Mouse (Mus musculus) left cerebral cortex, postnatal 36 days (tissue): Measurements from ENCODE around the gene Slc7a7. TPM values are rescaled to one million over a fixed set of nuclear protein-coding genes. Genes with fewer than 3 reads are reported as not detected.
"Not testable (repeated sequence)": the region's sequence is repeated elsewhere in the genome, so short reads cannot be mapped to it uniquely, and the experiment has no call there.

Experiments
- DNase-seq, 2 experiments: peaks; one replicate each; pipeline ENCODE4 v3.0.0; 2021 to 2022; ENCODE audit warnings: low spot score in 2 of 2, mixed read lengths in 1 of 2
- intact Hi-C: fragments of 180-260 bp; cut with DNase I; formaldehyde crosslinking; loops from one replicate; pipeline ENCODE4 v1.15.1; 2025
- total RNA-seq, 2 experiments: library from RNA; stranded (reverse); gene quantifications; 2 replicates each; pipeline ENCODE4 v1.2.3; 2021

Gene Slc7a7
- total RNA-seq, 2 experiments from 2014 or later, result 1.9 TPM

DNA sequence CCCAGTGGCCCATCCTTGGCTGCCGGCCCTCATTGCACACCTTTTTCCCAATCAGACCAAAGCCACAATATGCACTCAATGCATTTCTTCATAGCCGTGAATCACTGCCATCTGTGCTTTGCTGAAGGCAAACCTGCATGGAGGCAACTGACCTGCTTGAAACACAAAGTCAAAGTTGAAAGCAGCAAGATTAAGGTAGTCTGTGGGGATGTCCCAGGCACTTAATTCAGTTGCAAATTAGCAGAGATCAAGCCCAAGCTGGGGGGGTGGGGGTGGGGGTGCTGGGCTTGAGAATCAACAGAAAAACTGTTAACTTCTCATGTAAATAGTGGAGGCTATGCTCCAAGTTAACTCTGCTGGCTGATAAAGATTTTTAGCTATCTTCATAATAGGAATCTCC is 75.8 kb downstream of the Slc7a7 start:
- DNase-seq, intact Hi-C loops: not testable (repeated sequence)

DNA sequence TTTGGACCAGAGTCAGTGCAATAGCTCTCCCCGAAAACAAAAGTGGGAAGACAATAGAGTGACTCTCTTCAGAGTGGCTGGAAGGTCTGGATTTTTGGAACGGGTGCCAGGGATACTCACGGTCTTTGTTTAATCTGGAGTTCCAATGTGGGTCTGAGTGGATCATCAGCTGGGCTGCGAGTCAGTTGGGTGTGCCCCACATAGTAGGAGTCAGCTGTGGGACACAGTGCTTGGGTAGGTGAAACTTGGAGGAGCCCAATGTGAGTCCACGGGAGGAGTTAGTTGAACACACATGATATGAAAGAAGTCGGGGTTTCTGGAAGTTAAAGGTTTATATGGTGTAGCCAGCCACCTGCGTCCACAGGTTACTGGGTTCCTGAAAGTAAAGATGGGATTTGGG is 76.7 kb downstream of the Slc7a7 start:
- intact Hi-C loops, result no loop called here

DNA sequence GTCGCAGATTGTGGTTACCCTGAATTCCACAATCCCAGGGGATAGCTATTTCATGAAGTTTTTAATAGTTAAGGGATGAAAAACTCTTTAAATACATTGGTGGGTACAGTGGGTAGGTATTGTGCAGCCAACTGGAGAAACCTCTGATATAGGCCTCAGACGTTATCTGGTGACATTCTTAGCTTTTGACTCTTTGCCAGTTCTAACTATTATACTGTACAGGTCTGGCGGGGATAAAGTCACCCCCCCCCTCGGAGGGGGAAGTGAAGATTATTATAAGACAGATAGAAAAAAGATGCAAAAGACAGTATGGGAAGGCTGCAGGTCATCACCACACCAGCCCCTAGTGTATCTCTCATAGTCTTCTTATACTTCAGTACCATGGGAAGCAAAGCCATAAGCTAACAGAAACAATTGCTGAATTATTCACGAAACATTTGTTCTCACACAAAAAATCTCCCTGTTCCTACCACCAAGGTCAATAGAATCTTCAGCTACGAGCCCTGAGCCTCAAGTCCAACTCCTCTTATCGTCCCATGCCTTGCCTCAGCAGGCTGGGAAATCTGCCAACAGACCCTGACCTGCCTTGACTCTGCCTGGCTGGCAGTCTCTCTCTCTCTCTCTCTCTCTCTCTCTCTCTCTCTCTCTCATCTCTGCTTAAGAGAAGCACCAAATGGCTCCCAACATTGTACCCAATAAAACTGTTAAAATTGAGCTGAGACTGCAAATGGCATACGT is 84.0 kb downstream of the Slc7a7 start:
- no peak for DNase-seq
- intact Hi-C loops, result no loop called here

More for the DNA sequence above, 76.7 kb downstream of the Slc7a7 start:
- DNase-seq, result no peak

DNA sequence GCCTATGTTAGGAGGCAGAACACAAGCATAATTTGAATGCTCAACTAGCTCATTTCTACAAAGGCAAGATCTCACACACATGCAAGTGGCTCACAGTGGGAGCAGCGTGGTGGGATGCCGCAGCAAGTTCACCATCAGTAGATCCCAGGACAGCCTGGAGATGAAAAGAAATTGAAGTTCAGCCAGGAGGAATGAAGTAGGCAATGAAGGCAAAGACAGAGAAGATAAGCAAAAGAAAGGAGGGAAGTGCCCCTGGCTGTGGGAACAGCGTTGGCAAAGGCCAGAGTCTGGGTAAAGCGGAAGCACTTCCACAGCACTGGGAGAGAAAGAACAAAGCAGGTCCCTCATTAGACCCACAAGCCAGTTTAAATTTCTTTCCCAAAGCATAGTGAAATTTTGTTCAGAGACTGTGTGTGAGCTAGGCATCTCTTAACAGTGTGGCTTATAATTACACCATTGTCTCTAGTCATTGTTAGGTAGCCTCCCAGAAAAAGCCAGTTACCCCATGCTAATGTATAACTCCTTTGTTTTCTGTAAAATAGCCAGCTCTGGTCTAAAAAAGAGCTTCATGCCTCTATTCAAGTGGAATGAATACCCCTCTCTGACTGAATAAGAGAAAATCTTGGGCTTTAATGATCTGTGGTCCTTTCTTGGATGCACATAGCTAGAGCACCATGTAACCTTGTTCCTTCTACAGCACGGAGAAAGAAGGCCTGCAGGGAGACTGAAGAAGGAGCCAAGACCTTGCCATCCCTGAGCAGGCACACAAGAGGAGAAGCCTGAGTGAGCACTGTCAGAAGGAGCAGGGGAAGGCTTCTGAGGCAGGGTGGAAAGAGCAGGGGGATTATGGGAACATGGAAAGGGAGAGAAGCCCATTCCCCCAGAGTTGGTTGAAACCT is 85.2 kb downstream of the Slc7a7 start:
- no peak for DNase-seq
- intact Hi-C loops, result no loop called here

DNA sequence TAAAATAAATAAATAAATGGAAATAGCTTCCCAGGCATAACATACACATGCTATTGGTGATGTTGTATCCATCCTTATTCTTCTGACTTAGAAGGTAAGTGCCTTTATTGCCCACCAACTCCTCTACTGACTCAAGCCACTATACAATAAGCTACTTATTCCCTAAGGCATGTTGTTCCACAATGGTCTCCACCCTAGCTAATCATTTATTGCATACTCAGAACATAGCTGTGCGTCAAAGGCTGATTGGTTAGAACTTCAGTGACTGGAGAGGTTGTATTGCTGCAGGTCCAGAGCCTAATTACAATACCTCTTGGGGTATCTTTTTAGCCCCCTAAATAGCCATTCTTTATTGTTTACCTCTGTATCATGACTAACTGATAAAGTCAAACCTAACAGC is 86.4 kb downstream of the Slc7a7 start:
- intact Hi-C loops, result no loop called here

DNA sequence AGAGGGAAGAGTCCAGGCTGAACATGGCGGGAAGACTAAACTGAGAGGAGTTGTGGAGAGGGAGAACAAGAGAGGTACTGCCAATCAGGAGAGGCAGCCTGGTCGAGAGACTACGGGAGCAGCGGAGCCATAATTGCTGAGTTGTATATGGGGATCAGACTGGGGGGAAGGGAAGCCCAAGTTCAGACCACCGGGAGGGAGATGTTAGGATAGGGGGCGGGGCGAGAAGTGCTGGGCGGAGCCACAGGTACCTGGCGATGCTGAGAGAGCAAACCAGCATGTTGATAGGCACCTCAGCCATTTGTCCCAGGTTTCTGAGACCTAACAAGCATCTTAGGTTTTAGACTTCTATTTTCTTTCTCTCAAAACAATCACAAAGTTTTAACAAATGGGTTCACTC is 88.4 kb downstream of the Slc7a7 start:
- no peak for DNase-seq
- intact Hi-C loops, result no loop called here

More for the DNA sequence above, 86.4 kb downstream of the Slc7a7 start:
- no peak for DNase-seq

DNA sequence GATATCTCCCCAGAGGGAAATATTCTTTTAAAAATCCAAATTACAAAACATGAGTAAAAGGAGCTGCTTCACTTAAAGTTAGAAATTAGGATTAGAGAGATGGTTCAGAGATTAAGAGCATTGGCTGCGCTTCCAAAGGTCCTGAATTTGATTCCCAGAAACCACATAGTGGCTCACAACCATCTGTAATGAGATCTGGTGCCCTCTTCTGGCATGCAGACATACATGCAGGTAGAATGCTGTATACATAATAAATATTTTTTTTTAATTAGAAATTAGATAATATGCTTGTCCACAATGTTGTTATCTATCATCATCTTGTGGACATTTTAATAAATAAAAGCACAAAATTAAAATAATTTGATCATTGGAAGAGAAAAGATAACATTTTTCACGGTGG is 89.0 kb downstream of the Slc7a7 start:
- intact Hi-C loops, result no loop called here
- DNase-seq, result no peak

DNA sequence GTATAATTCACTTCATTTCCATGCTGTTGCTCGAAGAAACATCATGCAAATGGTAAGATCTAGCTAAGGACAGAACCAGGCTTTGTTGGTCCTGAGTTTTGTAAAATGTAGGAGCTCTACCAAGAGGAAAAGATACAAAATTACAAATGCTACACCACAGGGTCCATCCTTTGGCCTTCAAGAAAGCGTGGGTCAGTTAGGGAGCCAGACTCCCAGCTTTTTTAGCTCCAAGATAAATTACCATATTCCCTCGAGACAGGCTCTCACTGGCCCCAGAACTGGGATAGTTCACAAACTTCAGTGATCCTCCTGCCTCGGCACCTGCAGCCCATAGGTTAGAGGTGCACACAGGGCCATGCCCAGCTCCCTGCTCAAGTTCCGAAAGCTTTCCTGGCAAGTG is 93.1 kb downstream of the Slc7a7 start:
- DNase-seq, result no peak
- intact Hi-C loops, result no loop called here

DNA sequence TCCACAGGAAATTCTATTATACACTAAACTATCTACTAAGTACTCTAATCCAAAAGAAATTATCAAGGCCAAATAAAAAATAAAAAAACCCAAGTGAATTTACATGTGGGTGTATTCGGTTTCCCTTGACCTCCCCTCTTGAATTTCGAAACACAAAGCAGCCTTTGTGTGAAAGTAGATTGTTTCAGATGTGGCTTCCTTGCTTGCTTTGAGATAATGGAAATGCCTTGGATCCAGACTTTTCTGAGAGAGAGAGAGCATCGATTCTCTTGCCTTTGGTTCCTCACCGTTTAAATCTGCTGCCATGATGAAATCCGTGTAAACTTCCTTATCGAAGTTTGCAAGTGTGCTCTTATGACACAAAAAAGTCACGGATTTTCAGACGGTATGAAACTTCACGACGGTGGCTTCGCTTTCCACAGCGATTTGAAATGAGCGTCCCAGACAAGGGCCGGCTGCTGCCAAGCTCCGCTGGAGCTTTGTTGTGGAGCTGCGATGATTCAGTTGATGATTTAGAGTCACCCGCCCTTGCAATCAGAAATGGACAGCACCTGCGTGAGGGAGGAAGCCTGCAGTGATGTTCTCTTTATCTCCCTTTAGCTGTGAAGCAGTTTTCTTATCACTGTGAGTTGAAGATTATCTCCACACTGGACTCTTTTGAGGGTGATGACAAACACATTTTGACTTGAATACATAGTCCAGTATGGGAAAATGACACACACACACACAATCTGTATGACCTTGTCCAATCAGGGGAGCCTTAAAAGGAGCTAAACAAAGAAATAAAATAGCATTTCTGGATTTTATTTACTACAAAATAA is 95.8 kb downstream of the Slc7a7 start:
- DNase-seq, result no peak
- intact Hi-C loops, result no loop called here

Other genes with a start within 250 kb of the Slc7a7 start
- 100 to 1,000 TPM; 114 to 126 TPM for gene Dad1, start 163.7 kb downstream of the Slc7a7 start, total RNA-seq
- 10 to 100 TPM; 45.9 to 53.4 TPM for gene Abhd4, start 163.6 kb downstream of the Slc7a7 start, total RNA-seq
- gene Olfr49, start 132.8 kb downstream of the Slc7a7 start, total RNA-seq, result not detected
- 10 to 100 TPM; 52.2 to 52.3 TPM for gene Oxa1l, start 56.9 kb downstream of the Slc7a7 start, total RNA-seq
- gene Mrpl52, start 9.1 kb upstream of the Slc7a7 start, total RNA-seq, result 10 to 100 TPM; 84.6 to 88.0 TPM
- gene Mmp14, start 13.8 kb upstream of the Slc7a7 start, total RNA-seq, result 10 to 100 TPM in 1 of 2 experiments, 1 to 10 TPM in 1; 7.2 to 10.8 TPM
- 10 to 100 TPM; 24.1 to 24.4 TPM for gene Lrp10, start 46.4 kb upstream of the Slc7a7 start, total RNA-seq
- gene Rem2, start 58.3 kb upstream of the Slc7a7 start, total RNA-seq, result 1 to 10 TPM; 7.0 to 7.7 TPM
- 10 to 100 TPM; 47.7 to 58.0 TPM for gene Prmt5, start 99.7 kb upstream of the Slc7a7 start, total RNA-seq
- 1 to 10 TPM; 1.6 to 4.7 TPM for gene Haus4, start 136.8 kb upstream of the Slc7a7 start, total RNA-seq
- 1 to 10 TPM; 1.5 to 2.0 TPM for gene Ajuba, start 159.8 kb upstream of the Slc7a7 start, total RNA-seq
- gene 4931414P19Rik, start 188.2 kb upstream of the Slc7a7 start, total RNA-seq, result 1 to 10 TPM; 6.6 to 8.4 TPM
- gene Psmb5, start 200.2 kb upstream of the Slc7a7 start, total RNA-seq, result 100 to 1,000 TPM; 164 to 176 TPM
- gene Psmb11, start 203.7 kb upstream of the Slc7a7 start, total RNA-seq, result under 1 TPM; 0.27 to 0.30 TPM
- not detected for gene Gm17606, start 223.2 kb upstream of the Slc7a7 start, total RNA-seq
- 1 to 10 TPM; 7.0 to 9.6 TPM for gene Cdh24, start 223.6 kb upstream of the Slc7a7 start, total RNA-seq